Mouse (Mus musculus) liver, postnatal 0 days (tissue): ENCODE measurements around the gene Ifrd2.

ENCODE experiments used
- CTCF ChIP-seq: sonication (generic); IDR thresholded peaks from 2 replicates; pipeline ENCODE4 v1.5.1; 2016; ENCODE audit warnings: antibody characterized with exemption, low read depth
- EP300 ChIP-seq: IDR thresholded peaks from 2 replicates; pipeline ENCODE4 v1.6.1; 2016; ENCODE audit warnings: antibody characterized with exemption, low read depth, mild to moderate bottlenecking

DNA sequence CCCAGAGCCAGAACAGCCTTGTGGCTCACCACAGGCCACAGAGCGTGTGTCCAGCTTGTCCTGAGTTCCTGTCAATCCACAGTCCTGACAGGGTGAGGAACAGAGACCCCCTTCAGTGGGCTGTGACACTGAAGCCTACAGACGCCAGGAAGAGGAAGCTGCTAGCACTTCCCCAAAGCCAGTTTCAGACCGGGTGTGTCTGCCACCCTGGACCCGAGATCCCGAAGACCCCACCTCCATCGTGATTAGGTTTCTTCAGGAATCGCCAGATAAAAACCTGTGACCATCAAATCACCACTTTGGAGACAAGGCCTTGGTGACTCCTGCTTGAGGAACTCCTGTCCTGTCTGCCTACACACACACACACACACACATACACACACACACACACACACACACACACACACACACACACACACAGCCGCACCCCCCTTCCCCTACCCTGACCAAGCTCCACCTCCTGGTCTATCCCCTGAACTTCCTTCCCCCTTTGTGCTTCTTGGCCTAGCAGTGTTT, 52.9 kb downstream of the Ifrd2 start:
- TF ChIP-seq CTCF (peak; percentile 33), EP300 (no peak)
